Mouse (Mus musculus) gastrocnemius, adult 18-20 months (tissue): Measurements from ENCODE around the gene Ces2f. TPM values are rescaled to one million over a fixed set of nuclear protein-coding genes. Genes with fewer than 3 reads are reported as not detected.
"Not testable (repeated sequence)": the region's sequence is repeated elsewhere in the genome, so short reads cannot be mapped to it uniquely, and the experiment has no call there.

Source experiments
- DNase-seq: peaks from one replicate; pipeline ENCODE4 v3.0.0; 2021; ENCODE audit warnings: low spot score
- long read RNA-seq, 2 experiments: library from polyadenylated mRNA; stranded (forward); transcript quantifications; one replicate each; pipeline ENCODE4 v2.0.0; 2021
- total RNA-seq, 2 experiments: library from RNA; stranded (reverse); gene quantifications; 2 replicates each; pipeline ENCODE4 v1.2.3; 2021

The Ces2f gene
- not detected for total RNA-seq
- long read RNA-seq, experiment 1 = 0 reads
- long read RNA-seq, experiment 2 = 0 reads

- DNase-seq = no peak
Observed at GRCm38 (mm10) chr8:104947056-104947455, at the start of gene Ces2f. Gene Ces2f, plus strand, starts transcription at chr8:104947356.

- DNase-seq = no peak
Observed at GRCm38 (mm10) chr8:104901746-104902145, 45.4 kb upstream of the Ces2f start.

GRCm38 (mm10) chr8:104907111-104907510 is 40.0 kb upstream of the Ces2f start:
- DNase-seq = no peak

- peak; percentile 92 for DNase-seq
Observed at GRCm38 (mm10) chr8:104909021-104909420, 38.1 kb upstream of the Ces2f start.

GRCm38 (mm10) chr8:104909651-104910050 is 37.5 kb upstream of the Ces2f start:
- not testable (repeated sequence) for DNase-seq

- no peak for DNase-seq
Observed at GRCm38 (mm10) chr8:104925972-104926596, 21.1 kb upstream of the Ces2f start, which contains the start of gene Ces2e. Gene Ces2e, plus strand, starts transcription at chr8:104926260.

GRCm38 (mm10) chr8:104927301-104927700 is 19.9 kb upstream of the Ces2f start:
- DNase-seq = no peak

- no peak for DNase-seq
Observed at GRCm38 (mm10) chr8:104944665-104945064, 2.5 kb upstream of the Ces2f start.

GRCm38 (mm10) chr8:104949031-104949430 is 1.9 kb downstream of the Ces2f start:
- DNase-seq = no peak

GRCm38 (mm10) chr8:104961537-104961961 is 14.4 kb downstream of the Ces2f start, which contains the start of gene Ces2g:
Gene Ces2g, plus strand, starts transcription at chr8:104961718.
- peak; percentile 16 for DNase-seq

- no peak for DNase-seq
Observed at GRCm38 (mm10) chr8:104962229-104962901, 15.2 kb downstream of the Ces2f start.

- no peak for DNase-seq
Observed at GRCm38 (mm10) chr8:104963375-104963894, 16.3 kb downstream of the Ces2f start.

- no peak for DNase-seq
Observed at GRCm38 (mm10) chr8:104984126-104984525, 37.0 kb downstream of the Ces2f start.

GRCm38 (mm10) chr8:104984942-104985341 is 37.8 kb downstream of the Ces2f start:
- no peak for DNase-seq

GRCm38 (mm10) chr8:104998191-104998590 is 51.0 kb downstream of the Ces2f start:
- DNase-seq = no peak

- DNase-seq = no peak
Observed at GRCm38 (mm10) chr8:104999183-104999582, 52.0 kb downstream of the Ces2f start.

- no peak for DNase-seq
Observed at GRCm38 (mm10) chr8:105000586-105000985, 53.4 kb downstream of the Ces2f start, which contains the start of gene Ces2h. Gene Ces2h, plus strand, starts transcription at chr8:105000853.

Other genes starting within 250 kb of the Ces2f start
- gene Ces2a, start 213.4 kb upstream of the Ces2f start, total RNA-seq = not detected
- under 1 TPM; 0.14 to 0.19 TPM for gene Ces2b, start 115.8 kb upstream of the Ces2f start, total RNA-seq
- under 1 TPM; 0.34 to 0.62 TPM for gene Ces2c, start 100.3 kb upstream of the Ces2f start, total RNA-seq
- gene Ces2e, start 21.1 kb upstream of the Ces2f start, total RNA-seq = under 1 TPM in 1 of 2 experiments, not detected in 1; 0.19 TPM
- gene Ces2g, start 14.4 kb downstream of the Ces2f start, total RNA-seq = under 1 TPM; 0.40 to 0.50 TPM
- not detected for gene Ces2h, start 53.5 kb downstream of the Ces2f start, total RNA-seq
- gene Ces3a, start 101.2 kb downstream of the Ces2f start, total RNA-seq = under 1 TPM in 1 of 2 experiments, not detected in 1; 0.57 TPM
- gene Ces3b, start 136.4 kb downstream of the Ces2f start, total RNA-seq = under 1 TPM in 1 of 2 experiments, not detected in 1; 0.12 TPM
- gene Ces4a, start 184.4 kb downstream of the Ces2f start, total RNA-seq = not detected
- gene Cbfb, start 223.3 kb downstream of the Ces2f start, total RNA-seq = 10 to 100 TPM; 80.3 to 88.8 TPM